Mouse (Mus musculus) regulatory T cell (primary cell): ENCODE measurements around the gene Rnf141.

Experiments used
- in situ Hi-C: fragments of 300-600 bp; cut with MboI, MseI; formaldehyde crosslinking; loops from one replicate; pipeline ENCODE4 v1.15.1; 2025; ENCODE audit warnings: high pct_unique_total_duplicates

Rnf141 gene

DNA sequence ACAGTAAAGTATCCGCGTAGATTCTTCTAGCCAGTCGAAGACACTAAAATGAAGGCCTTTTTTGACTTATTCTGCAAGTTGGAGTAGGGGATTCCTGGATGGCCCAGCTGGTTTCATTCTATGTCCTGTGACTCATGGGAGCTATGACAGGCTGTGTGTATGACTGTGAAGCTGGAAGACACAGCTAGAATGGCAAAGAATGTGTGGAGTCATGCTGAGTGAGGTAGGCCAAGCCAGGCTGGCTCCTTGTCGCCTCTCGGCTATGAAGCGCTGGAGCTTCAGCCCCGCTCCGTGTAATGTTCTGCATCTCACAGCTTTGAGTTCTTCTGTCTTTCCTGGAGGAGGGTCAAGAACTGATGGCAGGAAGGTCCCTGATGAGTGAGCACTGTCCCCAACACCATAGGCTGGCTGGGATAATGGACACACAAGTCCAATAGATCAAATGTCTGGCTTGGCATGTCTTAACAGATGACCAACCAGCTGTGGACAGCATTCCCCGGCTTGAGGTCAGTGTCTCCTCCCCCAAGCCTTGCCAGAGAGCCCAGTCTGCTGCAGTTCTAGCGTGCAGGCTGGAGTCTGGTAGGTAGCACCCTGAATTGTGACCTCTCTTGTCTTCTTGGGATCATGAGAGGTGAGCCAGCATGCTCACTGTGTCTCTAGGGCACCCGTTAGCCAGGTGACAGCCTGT, 46.4 kb downstream of the Rnf141 start:
- in situ Hi-C loops: loop anchor here (5.0 kb wide), 1 partner anchor 166 kb away; no protein-coding TSS in a partner anchor

GRCm38 (mm10) chr7:110796367-110797051, 47.7 kb downstream of the Rnf141 start:
- in situ Hi-C loops: loop anchor here (5.0 kb wide), 1 partner anchor 164 kb away; no protein-coding TSS in a partner anchor

- in situ Hi-C loops: loop anchor here (5.0 kb wide), 1 partner anchor 162 kb away; no protein-coding TSS in a partner anchor
These were observed 49.5 kb downstream of the Rnf141 start for GRCm38 (mm10) chr7:110794722-110795121.

GRCm38 (mm10) chr7:110792834-110793233, 51.4 kb downstream of the Rnf141 start:
- in situ Hi-C loops: no loop called here

DNA sequence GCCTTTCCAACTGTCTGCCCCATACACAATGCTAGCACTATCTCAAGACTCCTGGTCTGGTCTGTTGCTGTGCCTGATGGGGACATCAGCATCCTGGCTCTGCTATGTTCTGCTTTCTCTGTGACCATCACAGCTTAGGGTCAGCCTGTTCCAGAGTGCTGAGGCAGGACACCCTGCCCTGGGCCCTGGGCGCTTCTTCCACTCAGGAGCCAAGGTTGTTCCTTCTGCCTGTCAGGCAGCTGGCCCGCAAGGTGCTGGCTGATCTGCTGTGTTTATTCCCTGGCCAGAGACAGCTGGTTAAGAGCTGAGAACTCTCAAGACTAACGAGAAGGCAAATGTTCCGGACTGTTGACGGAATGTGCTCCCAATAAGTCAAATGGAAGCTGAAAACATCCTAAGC, 52.1 kb downstream of the Rnf141 start:
- in situ Hi-C loops: no loop called here

- in situ Hi-C loops: no loop called here
These were observed 53.4 kb downstream of the Rnf141 start for GRCm38 (mm10) chr7:110790878-110791277.

- in situ Hi-C loops: no loop called here
These were observed 56.9 kb downstream of the Rnf141 start for GRCm38 (mm10) chr7:110787310-110787709.

DNA sequence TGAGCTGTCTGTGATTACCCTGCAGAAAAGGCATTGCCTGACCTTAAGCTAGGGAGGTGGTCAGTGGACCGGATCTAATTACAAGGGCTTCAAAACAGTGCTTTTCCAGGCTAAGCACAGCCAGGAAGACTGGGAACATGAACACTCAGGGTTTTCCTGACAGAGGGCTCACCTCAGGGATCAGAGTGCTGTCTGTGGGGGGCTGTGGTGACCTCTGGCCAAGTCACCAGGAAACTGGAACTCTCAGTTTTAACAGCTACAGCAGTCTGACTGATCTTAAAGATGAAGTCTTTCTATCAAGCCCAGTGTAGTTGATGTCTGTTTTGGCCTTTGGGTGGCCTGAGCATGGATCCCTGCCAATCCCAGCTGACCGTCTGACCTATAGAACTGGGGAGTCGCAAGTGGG, 58.5 kb downstream of the Rnf141 start:
- in situ Hi-C loops: no loop called here

DNA sequence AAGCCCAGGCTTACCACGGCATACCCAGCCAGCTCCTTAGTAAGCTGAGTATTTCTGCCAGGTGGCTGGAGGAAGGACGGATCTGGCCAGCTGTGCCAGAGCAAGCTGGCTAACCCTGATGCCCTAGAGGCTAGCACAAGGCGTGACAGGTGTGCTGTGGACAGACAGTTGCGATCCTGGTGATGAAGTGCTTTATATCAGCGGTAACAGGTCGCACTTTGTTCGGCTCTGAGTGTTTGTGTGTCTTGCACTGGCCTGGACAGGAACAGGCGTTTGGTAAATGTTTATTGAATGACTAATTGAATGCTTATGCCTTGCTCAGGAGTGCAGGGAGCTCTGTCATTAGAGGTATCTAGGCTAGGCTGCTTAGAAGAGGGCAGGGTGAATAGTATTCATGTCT, 59.3 kb downstream of the Rnf141 start:
- in situ Hi-C loops: no loop called here

DNA sequence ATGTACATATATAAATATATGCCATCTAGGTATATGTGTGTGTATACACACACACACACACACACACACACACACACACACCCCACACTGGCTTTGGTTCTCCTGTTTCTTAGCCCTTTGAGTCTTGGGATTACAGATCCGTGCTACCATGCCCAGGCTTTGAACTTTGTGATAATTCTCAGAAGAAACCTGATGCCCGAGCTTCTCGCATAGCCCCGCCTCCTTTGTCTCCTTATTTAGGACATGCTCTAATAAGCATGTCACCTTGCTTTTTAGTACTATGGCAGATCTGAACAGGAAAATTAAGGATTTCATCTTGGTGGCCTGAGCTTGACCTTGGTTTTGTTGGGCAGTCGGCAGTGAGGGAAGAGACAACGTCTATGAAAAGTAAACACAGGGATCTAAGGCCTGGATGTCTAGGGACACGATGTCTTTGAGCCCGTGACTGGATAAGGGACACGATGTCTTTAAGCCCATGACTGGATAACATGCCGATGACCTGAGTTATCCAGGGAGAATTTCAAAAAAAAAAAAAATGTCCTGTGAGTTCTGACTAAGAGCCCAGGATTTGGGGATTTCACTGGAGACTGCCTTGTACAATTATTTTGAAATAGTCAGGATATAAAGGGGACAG, 61.3 kb downstream of the Rnf141 start:
- in situ Hi-C loops: no loop called here

- in situ Hi-C loops: no loop called here
These were observed 62.1 kb downstream of the Rnf141 start for GRCm38 (mm10) chr7:110782135-110782534.

DNA sequence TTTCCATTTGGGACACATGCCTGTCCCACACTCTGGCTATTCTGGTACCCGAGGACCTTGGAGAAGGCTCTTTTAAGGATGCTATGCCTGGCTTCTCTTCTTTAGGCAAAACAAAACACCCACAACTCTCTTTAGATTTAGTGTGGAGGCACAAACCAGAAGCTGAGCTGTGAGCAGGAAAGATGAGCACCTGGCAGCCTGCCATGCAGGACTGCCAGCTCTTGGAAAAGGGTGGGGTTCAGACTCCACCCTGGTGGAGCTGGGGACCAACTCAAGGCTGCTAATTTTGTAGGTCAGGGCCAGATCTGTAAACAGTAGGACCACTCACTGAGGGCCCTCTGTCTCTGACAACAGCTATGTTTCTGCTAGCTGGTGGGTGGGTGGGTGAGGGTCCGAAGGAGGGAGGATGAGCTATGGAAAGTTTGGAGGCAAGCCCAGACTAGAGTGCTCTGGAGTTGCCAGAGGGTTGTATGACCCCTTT, 63.0 kb downstream of the Rnf141 start:
- in situ Hi-C loops: no loop called here

DNA sequence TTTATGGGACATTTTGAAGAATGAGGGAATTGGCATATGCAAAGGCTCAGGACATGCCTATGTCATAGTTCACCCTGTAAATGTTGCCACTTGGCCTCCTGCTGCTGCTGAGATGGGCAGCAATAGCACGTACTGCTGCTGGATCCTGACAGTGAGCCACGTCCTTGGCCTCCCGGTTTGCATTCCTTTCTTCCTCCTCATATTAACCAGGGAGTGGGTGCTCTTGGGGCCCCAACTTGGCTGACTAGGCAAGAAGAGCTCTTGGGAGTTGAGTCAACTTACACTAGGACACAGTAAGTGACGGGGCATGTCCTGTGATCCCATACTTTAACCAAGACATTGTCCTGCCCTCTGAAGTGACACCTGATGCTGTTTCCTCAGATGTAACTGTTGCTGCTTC, 63.7 kb downstream of the Rnf141 start:
- in situ Hi-C loops: no loop called here

- in situ Hi-C loops: no loop called here
These were observed 64.6 kb downstream of the Rnf141 start for GRCm38 (mm10) chr7:110779605-110780111.

DNA sequence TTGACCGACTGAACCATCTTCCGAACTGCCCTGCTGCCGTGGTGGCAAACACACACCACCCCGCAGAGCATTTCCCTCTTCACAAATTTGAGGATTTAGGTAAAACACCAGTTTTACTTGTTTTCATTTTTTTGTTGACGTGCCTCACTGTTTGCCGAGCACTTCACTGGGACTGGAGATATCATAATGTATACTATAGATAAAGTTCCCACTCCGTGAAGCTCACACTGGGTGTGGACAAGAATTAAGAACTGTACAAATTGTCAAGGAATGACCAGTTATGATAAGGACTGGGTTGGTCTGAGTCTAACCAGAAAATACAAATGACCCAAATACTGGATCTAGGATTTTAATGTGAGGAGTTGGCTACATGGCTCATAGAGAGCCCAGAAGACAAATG, 65.3 kb downstream of the Rnf141 start:
- in situ Hi-C loops: no loop called here

GRCm38 (mm10) chr7:110777146-110778001, 66.9 kb downstream of the Rnf141 start:
- in situ Hi-C loops: no loop called here

DNA sequence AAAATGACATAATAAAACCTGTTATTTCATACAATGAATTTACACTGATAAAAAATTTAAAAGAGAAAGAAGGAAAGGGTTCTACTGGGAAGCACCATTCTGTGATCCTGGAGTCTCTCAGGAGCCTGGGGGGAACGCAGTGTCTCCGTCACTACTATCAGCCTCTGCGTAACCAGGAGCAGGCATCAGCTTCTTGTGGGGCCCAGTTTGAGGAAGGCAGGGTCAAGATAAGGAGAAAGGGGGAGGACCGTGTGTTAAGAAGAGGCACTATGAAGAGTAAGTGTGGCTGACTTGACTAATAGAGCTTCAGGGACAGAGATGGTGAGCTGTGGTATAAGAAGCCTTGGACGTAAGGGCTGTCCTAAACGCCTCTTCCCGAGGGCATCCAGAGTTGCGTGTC, 69.6 kb downstream of the Rnf141 start:
- in situ Hi-C loops: no loop called here

DNA sequence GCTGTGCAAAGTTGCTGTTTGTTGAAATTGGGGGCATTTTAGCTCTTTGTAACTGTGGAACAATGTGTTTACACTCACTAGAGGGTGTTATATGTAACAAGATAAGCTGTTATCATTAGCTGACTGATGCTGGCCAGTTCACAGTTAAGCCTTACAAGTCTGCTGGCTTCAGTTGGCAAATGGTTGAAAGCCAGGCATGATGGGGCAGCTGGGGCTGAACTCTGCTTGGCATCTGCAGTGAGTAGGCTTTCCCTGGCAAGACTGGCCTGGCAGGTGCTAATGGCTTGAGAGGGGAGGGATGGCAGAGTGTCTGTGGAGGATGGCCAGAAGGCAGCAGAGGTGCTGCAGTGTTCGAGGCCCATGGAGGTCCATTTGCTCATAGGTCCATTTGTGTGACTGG, 70.2 kb downstream of the Rnf141 start:
- in situ Hi-C loops: no loop called here

GRCm38 (mm10) chr7:110773204-110774002, 70.9 kb downstream of the Rnf141 start:
- in situ Hi-C loops: no loop called here

- in situ Hi-C loops: no loop called here
These were observed 71.9 kb downstream of the Rnf141 start for GRCm38 (mm10) chr7:110772343-110772742.

DNA sequence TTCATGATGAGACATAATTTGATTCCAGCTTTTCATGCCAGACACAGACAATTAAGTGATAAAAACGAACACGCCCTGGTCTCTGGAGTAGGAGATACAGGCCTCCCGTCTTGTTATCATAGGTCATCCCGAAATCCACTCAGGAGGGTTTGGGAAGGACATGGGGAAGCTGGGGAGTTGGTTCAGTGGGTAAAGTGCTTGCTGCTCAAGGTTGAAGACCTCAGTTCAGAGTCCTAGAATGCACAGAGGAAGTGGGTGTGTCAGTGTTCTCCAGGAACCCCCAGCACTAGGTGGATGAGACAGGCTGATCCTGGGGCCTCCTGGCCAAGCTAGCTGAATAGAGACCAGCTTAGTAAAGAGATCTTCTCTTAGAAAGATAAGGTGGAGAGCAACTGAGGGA, 73.3 kb downstream of the Rnf141 start:
- in situ Hi-C loops: no loop called here
